Mouse (Mus musculus) inflammation-experienced regulatory T-cells, adult 6 months (primary cell): Measurements from ENCODE around the gene Mepe. TPM values are rescaled to one million over a fixed set of nuclear protein-coding genes. Genes with fewer than 3 reads are reported as not detected.

Experiments
- ATAC-seq: one replicate; pipeline ENCODE4 v1.8.0; 2017
- polyA plus RNA-seq, 3 experiments: library from polyadenylated mRNA; unstranded; fragments of 100-300 nt; shearing (Covaris generic); gene quantifications; one replicate each; pipeline ENCODE4 v1.2.1; 2017

Mepe gene
- polyA plus RNA-seq, 3 experiments from 2014 or later = not detected

- no peak for ATAC-seq
Measured at GRCm38 (mm10) chr5:104357575-104357974, 32.4 kb downstream of the Mepe start.

DNA sequence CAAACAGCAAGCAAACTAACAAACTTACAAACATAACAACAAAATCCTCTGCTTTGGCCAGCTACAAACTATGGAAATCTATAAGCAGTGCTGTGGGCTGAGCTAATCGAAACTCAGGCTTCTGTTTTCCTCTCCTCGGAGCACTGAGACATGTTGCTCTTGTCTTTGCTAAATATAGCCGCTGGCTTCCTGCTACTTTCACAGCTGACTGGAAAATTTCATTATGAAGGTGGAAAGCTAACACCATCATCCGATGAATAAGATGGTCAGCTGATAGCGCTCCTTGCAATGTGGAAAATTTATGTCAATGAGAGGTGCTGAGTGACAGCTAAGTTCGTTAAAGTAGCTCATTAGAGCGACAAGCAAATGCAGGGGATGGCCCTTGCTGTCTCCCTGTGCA is 33.5 kb downstream of the Mepe start:
- ATAC-seq = no peak

GRCm38 (mm10) chr5:104359257-104359656 is 34.1 kb downstream of the Mepe start:
- ATAC-seq = no peak

- ATAC-seq = no peak
Measured at GRCm38 (mm10) chr5:104370580-104370979, 45.5 kb downstream of the Mepe start.

- ATAC-seq = no peak
Measured at GRCm38 (mm10) chr5:104371284-104371683, 46.2 kb downstream of the Mepe start.

GRCm38 (mm10) chr5:104373648-104374307 is 48.6 kb downstream of the Mepe start:
- no peak for ATAC-seq

GRCm38 (mm10) chr5:104374308-104374660 is 49.2 kb downstream of the Mepe start:
- ATAC-seq = no peak

GRCm38 (mm10) chr5:104375132-104375531 is 50.0 kb downstream of the Mepe start:
- no peak for ATAC-seq

DNA sequence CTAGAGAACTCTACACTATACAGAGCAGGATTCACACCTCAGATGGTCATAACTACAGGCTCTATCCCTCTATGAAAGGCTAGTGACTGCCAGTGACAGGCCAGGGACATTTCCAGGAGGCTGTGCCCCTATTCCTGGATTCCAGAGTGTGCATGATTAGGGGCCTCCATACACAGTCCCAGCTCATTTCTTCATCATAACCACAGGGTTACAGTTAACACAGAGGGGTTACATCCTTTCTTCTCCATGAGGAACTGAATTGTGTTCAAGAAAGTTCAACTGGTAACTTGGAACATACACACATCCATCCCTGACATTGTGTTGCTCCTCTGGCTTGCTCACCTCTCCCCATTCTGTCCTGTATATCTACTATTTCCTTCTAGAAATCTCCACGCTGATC is 51.8 kb downstream of the Mepe start:
- no peak for ATAC-seq

- ATAC-seq = no peak
Measured at GRCm38 (mm10) chr5:104380574-104380973, 55.4 kb downstream of the Mepe start.

GRCm38 (mm10) chr5:104381671-104382070 is 56.5 kb downstream of the Mepe start:
- ATAC-seq = no peak

DNA sequence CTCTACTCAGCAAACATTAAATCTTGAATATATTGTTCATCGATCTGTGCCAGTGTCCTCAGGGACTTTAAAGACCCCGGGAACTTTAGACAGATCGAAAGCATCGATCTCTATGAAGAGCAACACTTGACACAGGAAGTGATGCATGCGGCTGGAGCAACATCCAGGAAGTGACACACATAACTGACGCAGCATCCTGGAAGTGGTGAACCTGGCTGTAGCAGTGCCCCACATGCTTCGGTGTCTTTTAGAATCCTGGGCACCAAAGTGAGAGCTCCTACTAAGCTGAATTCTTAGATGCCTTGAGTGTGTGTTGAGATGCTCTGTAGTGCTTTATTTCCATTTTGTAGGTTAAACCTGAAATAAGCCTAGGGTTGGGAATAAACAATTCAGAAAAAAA is 59.4 kb downstream of the Mepe start:
- no peak for ATAC-seq

DNA sequence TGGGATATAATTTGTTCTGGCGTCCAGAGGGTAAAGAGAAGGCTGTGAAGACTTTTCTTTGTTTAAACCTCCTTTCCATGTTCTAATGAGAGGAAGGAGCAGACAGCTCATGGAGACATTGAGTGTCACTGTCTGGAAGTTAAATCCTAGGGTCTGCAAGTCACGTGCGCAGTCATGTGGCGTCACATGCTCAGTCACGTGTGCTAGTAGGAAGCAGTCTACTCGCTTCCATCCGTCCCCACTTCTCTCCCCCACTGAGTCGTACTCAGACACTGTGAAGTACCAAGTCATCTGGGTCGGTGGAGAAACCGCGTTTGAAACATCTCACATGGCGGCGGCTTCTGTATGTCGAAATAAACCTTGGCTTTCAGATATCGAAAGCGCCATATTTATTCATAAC is 60.4 kb downstream of the Mepe start:
- no peak for ATAC-seq

DNA sequence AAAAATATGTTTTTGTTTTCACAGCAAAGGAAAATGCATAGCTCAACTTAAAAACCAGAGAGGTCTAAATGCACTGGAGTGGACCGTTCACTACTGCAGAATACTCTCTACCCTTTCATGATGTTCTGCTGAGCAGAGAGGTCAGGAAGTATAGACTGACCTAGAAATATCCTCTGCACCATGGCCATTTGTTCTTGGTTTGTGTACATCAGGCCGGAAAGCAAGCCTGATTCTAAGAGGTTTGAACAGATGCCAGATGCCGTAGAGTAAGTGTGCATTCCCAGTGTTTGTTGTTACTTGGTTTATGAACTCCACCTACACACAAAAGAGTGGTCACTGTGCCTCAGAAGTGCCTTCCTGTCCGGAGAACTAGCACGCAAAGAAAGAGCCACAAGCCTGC is 61.8 kb downstream of the Mepe start:
- ATAC-seq = no peak

Other genes with a start within 250 kb of the Mepe start
- not detected for gene Gm17660, start 247.7 kb upstream of the Mepe start, polyA plus RNA-seq
- not detected for gene Sparcl1, start 211.6 kb upstream of the Mepe start, polyA plus RNA-seq
- gene Dspp, start 154.6 kb upstream of the Mepe start, polyA plus RNA-seq = not detected
- not detected for gene Dmp1, start 122.7 kb upstream of the Mepe start, polyA plus RNA-seq
- not detected for gene Ibsp, start 26.2 kb upstream of the Mepe start, polyA plus RNA-seq
- 1 to 10 TPM; 1.7 to 8.4 (median 2.4) TPM for gene Spp1, start 109.8 kb downstream of the Mepe start, polyA plus RNA-seq
- gene Pkd2, start 134.1 kb downstream of the Mepe start, polyA plus RNA-seq = under 1 TPM in 1 of 3 experiments, not detected in 2; 0.18 TPM
- 1 to 10 TPM; 2.1 to 3.7 (median 2.9) TPM for gene BC005561, start 183.0 kb downstream of the Mepe start, polyA plus RNA-seq